Comparison of ENCODE assay signal across 27 mouse cellular contexts in the genomic region with DNA sequence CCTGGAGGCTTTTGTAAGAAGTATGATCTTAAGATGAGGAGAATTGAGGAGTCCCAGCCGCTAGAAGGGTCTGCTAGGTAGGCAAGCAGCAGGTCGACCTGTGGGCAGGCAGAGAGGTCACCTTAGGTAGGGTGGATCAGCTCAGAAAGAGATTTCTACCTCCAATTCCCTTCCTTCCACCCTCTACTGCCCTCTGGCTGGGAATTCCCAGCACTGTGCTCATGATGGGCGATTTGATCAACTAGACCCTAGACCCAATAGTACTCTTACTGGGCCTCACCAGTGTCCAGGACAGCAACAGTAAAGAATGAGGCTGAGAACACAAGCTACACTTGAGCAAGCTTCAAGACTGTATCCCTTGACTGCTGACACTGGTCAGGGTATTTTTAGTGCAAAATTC. TPM values are rescaled to one million over a fixed set of nuclear protein-coding genes. Genes with fewer than 3 reads are reported as not detected.
A peak's percentile ranks its signal among the peaks of the same experiment; 100 is the strongest.
DNase-seq lines count a peak whose midpoint lies in the region; ATAC-seq and TF ChIP-seq lines count a peak whose summit lies in the region.
"Had no signal": no experiment of that assay in that cellular context is flagged by ENCODE, and none has a peak within 500 bp of the region (broad histone marks: within the 10 kb centered on the region; RNA-seq: fewer than 3 reads in every experiment).

No protein-coding gene starts in this region.

- no peak overlapping the region for H3K4me2 ChIP-seq in hindbrain, postnatal 0 days (ENCODE audit: low read depth, low read length)
- no peak overlapping the region for H3K4me2 ChIP-seq in hindbrain, embryonic 14.5 days (replicated peaks)
- no peak overlapping the region for H3K4me2 ChIP-seq in stomach, postnatal 0 days (replicated peaks; ENCODE audit: low read depth)
- H3K4me2 ChIP-seq: embryonic facial prominence, embryonic 15.5 days; forebrain, embryonic 15.5 days; heart, embryonic 13.5 days; hindbrain, embryonic 12.5 days had no signal

- no peak overlapping the region for H3K9ac ChIP-seq in hindbrain, postnatal 0 days (replicated peaks; ENCODE audit: low read length)
- no peak overlapping the region for H3K9ac ChIP-seq in hindbrain, embryonic 14.5 days
- H3K9ac ChIP-seq in stomach, postnatal 0 days (ENCODE audit: low read length): no peak overlapping the region
- H3K9ac ChIP-seq: embryonic facial prominence, embryonic 15.5 days; forebrain, embryonic 15.5 days; heart, embryonic 13.5 days; hindbrain, embryonic 12.5 days had no signal

- H3K27me3 ChIP-seq in hindbrain, postnatal 0 days (ENCODE audit: insufficient read depth, low read length): no peaks in the 10 kb centered on the region
- H3K27me3 ChIP-seq in hindbrain, embryonic 14.5 days (ENCODE audit: control insufficient read depth, insufficient read depth, low read length): 0 out of 2 replicates have a peak, but pooled peaks cover 6% of the 10 kb centered on the region
- H3K27me3 ChIP-seq in stomach, postnatal 0 days (ENCODE audit: control insufficient read depth, insufficient read depth, low read length): no peaks in the 10 kb centered on the region
- H3K27me3 ChIP-seq: embryonic facial prominence, embryonic 15.5 days; forebrain, embryonic 15.5 days; heart, embryonic 13.5 days; hindbrain, embryonic 12.5 days had no signal

- H3K4me1 ChIP-seq in hindbrain, postnatal 0 days (ENCODE audit: insufficient read depth, low read length): no peaks in the 10 kb centered on the region
- no peaks in the 10 kb centered on the region for H3K4me1 ChIP-seq in hindbrain, embryonic 14.5 days (replicated peaks; ENCODE audit: control insufficient read depth, insufficient read depth, low read length)
- no peaks in the 10 kb centered on the region for H3K4me1 ChIP-seq in lung, adult 2 months (ENCODE audit: control insufficient read depth, insufficient read depth, low read length)
- no peaks in the 10 kb centered on the region for H3K4me1 ChIP-seq in stomach, postnatal 0 days (replicated peaks; ENCODE audit: control insufficient read depth, insufficient read depth)
- H3K4me1 ChIP-seq: embryonic facial prominence, embryonic 15.5 days; forebrain, embryonic 15.5 days; heart, embryonic 13.5 days; hindbrain, embryonic 12.5 days had no signal

- peak; percentile 52 for TF ChIP-seq CTCF in hindbrain, postnatal 0 days (IDR thresholded peaks at IDR 0.05; ENCODE audit: low read depth)
- no peak for TF ChIP-seq CTCF in lung, adult 2 months (IDR thresholded peaks at IDR 0.05; ENCODE audit: insufficient read depth, low read length)
- TF ChIP-seq CTCF in stomach, postnatal 0 days (IDR thresholded peaks at IDR 0.05; ENCODE audit: low read depth): peak; percentile 30

- 56% methylated on average over 3 of the region's 3 CpGs for WGBS in hindbrain, postnatal 0 days
- 66% methylated on average over 3 of the region's 3 CpGs for WGBS in hindbrain, embryonic 14.5 days
- WGBS in lung, adult 2 months: 54% methylated on average over 3 of the region's 3 CpGs
- WGBS in stomach, postnatal 0 days: 62% methylated on average over 3 of the region's 3 CpGs

- no peaks in the 10 kb centered on the region for H3K36me3 ChIP-seq in hindbrain, postnatal 0 days (ENCODE audit: insufficient read depth, low read length)
- 0 out of 2 replicates have a peak, but pooled peaks cover 3% of the 10 kb centered on the region for H3K36me3 ChIP-seq in hindbrain, embryonic 14.5 days (replicated peaks; ENCODE audit: control insufficient read depth, insufficient read depth)
- H3K36me3 ChIP-seq in stomach, postnatal 0 days (ENCODE audit: control insufficient read depth, insufficient read depth, low read length): no peaks in the 10 kb centered on the region
- H3K36me3 ChIP-seq: embryonic facial prominence, embryonic 15.5 days; forebrain, embryonic 15.5 days; G1E; heart, embryonic 13.5 days; hindbrain, embryonic 12.5 days had no signal

- no peak overlapping the region for H3K4me3 ChIP-seq in hindbrain, postnatal 0 days (ENCODE audit: low read length)
- H3K4me3 ChIP-seq in hindbrain, embryonic 14.5 days (replicated peaks; ENCODE audit: low read length): no peak overlapping the region
- no peak overlapping the region for H3K4me3 ChIP-seq in lung, adult 2 months (replicated peaks; ENCODE audit: extremely low read depth, low read depth, low read length)
- H3K4me3 ChIP-seq in stomach, postnatal 0 days (ENCODE audit: low read depth, low read length): no peak overlapping the region
- H3K4me3 ChIP-seq: embryonic facial prominence, embryonic 15.5 days; erythroblast, embryonic 14.5 days; forebrain, embryonic 15.5 days; heart, embryonic 13.5 days; hindbrain, embryonic 12.5 days had no signal

- DNase-seq in cerebellum, postnatal 10 days: peak; percentile 12 to 34
- no peak for DNase-seq in hindbrain, postnatal 0 days (ENCODE audit: low spot score)
- no peak for DNase-seq in hindbrain, embryonic 14.5 days (ENCODE audit: low spot score)
- DNase-seq in lung, adult 2 months: peak; percentile 2
- DNase-seq in lung, postnatal 4 days: no peak
- no peak for DNase-seq in stomach, postnatal 0 days (ENCODE audit: low spot score)
- DNase-seq: adrenal gland, postnatal 14 days; B cell, adult 2 months; cerebellum, adult 18-20 months; cerebellum, adult 9-11 months; embryo, embryonic 11 days; gastrocnemius, postnatal 14 days; heart, postnatal 10 days; heart, postnatal 4 days had no signal

- TF ChIP-seq POLR2A in lung, adult 2 months (IDR thresholded peaks at IDR 0.05; ENCODE audit: borderline replicate concordance, extremely low read depth, low read depth, low read length): no peak

- no peak overlapping the region for H3K27ac ChIP-seq in hindbrain, postnatal 0 days
- H3K27ac ChIP-seq in hindbrain, embryonic 14.5 days: no peak overlapping the region
- no peak overlapping the region for H3K27ac ChIP-seq in stomach, postnatal 0 days (replicated peaks)
- H3K27ac ChIP-seq: embryonic facial prominence, embryonic 15.5 days; forebrain, embryonic 15.5 days; heart, embryonic 13.5 days; hindbrain, embryonic 12.5 days had no signal

- no peak for ATAC-seq in cerebellum, adult (ENCODE audit: insufficient number of reproducible peaks, low FRiP score, low TSS enrichment)
- no peak for ATAC-seq in hindbrain, postnatal 0 days
- ATAC-seq in hindbrain, embryonic 14.5 days (ENCODE audit: low FRiP score): no peak
- no peak for ATAC-seq in stomach, postnatal 0 days (ENCODE audit: low FRiP score, low TSS enrichment)
- ATAC-seq: activated CD4-positive, CD25-positive, alpha-beta regulatory T cell, adult 4 months; CD4-positive, CD25-positive, alpha-beta regulatory T cell, adult 4 months had no signal

- no peak for TF ChIP-seq EP300 in stomach, postnatal 0 days (optimal IDR thresholded peaks at IDR 0.05)

- no peaks in the 10 kb centered on the region for H3K9me3 ChIP-seq in hindbrain, postnatal 0 days (ENCODE audit: low read length)
- H3K9me3 ChIP-seq in hindbrain, embryonic 14.5 days (ENCODE audit: control insufficient read depth, low read length): no peaks in the 10 kb centered on the region
- no peaks in the 10 kb centered on the region for H3K9me3 ChIP-seq in stomach, postnatal 0 days (ENCODE audit: control insufficient read depth, low read length)
- H3K9me3 ChIP-seq: embryonic facial prominence, embryonic 15.5 days; forebrain, embryonic 15.5 days; G1E; heart, embryonic 13.5 days; hindbrain, embryonic 12.5 days had no signal

RNA-seq across cellular contexts. Expression of a gene that starts 23.0 kb away (rescaled TPM):
- 31.5 and 32.8 TPM in 2 replicates for total RNA-seq in hindbrain, postnatal 0 days (2014; rRNA removed)
- polyA plus RNA-seq in hindbrain, postnatal 0 days (2015; fragmentation: Nextera tagmentation; extraction: Ambion mirVana): 7.3 and 7.9 TPM in 2 replicates
- polyA plus RNA-seq in hindbrain, embryonic 14.5 days (2014; fragmentation: Nextera tagmentation; extraction: Ambion mirVana): 20.7 and 24.2 TPM in 2 replicates
- polyA plus RNA-seq in lung, adult 2 months (2012; rRNA removed): 0.24 and 0.75 TPM in 2 replicates
- 0.35 and 0.41 TPM in 2 replicates for polyA plus RNA-seq in stomach, postnatal 0 days (2015; fragmentation: Nextera tagmentation; extraction: Ambion mirVana)
- polyA plus RNA-seq: CD4-positive, CD25-positive, alpha-beta regulatory T cell, adult 4 months had no signal

RNA-seq across cellular contexts. Expression of a gene that starts 49.0 kb away (rescaled TPM):
- total RNA-seq in hindbrain, postnatal 0 days (2014; rRNA removed): not detected in 2 replicates
- polyA plus RNA-seq in hindbrain, postnatal 0 days (2015; fragmentation: Nextera tagmentation; extraction: Ambion mirVana): 0.25 and 0.47 TPM in 2 replicates
- 0.37 TPM in 1 of 2 replicates, not detected in the other for polyA plus RNA-seq in hindbrain, embryonic 14.5 days (2014; fragmentation: Nextera tagmentation; extraction: Ambion mirVana)
- polyA plus RNA-seq in lung, adult 2 months (2012; rRNA removed): not detected in 2 replicates
- not detected in 2 replicates for polyA plus RNA-seq in stomach, postnatal 0 days (2015; fragmentation: Nextera tagmentation; extraction: Ambion mirVana)
- total RNA-seq: adrenal gland, adult 18-20 months; adrenal gland, postnatal 14 days; G1E; gastrocnemius, postnatal 14 days; granulocyte monocyte progenitor cell, adult 5-6 weeks; heart, adult 8-10 months; heart, postnatal 10 days; heart, postnatal 4 days had no signal
- polyA plus RNA-seq: activated CD4-positive, CD25-positive, alpha-beta regulatory T cell, adult 4 months; CD4-positive, CD25-positive, alpha-beta regulatory T cell, adult 4 months; embryonic facial prominence, embryonic 11.5 days; erythroblast, embryonic 14.5 days; forebrain, embryonic 15.5 days; G1E; heart, embryonic 13.5 days; hindbrain, embryonic 12.5 days had no signal

Comparison
In these comparisons a context has a peak if more than half of its experiments do, and no peak if none do; other contexts are left out.
1. DNase-seq: peak in cerebellum, postnatal 10 days (2 of 2) and lung, adult 2 months (single experiment); none in hindbrain, postnatal 0 days (single experiment), hindbrain, embryonic 14.5 days (single experiment), lung, postnatal 4 days (0 of 2) and stomach, postnatal 0 days (single experiment).